Mouse (Mus musculus) stomach, embryonic 14.5 days (tissue): Measurements from ENCODE around the gene Gm33543. TPM values are rescaled to one million over a fixed set of nuclear protein-coding genes. Genes with fewer than 3 reads are reported as not detected.

Experiments
- ATAC-seq: fragments of 200-750 bp; cut with Nextera tagmentation; 2 replicates; pipeline ENCODE4 v1.8.0; 2017; ENCODE audit warnings: low read depth, moderate TSS enrichment; ENCODE audit not compliant: insufficient number of reproducible peaks, insufficient read depth, low FRiP score
- H3K27ac ChIP-seq: fragments of 300-500 bp; sonication (generic); 2 replicates; pipeline ENCODE4 v1.5.1; 2014; ENCODE audit warnings: mild to moderate bottlenecking, low read length, moderate library complexity, mixed read lengths
- H3K27me3 ChIP-seq: fragments of 300-500 bp; sonication (generic); 2 replicates; pipeline ENCODE4 v1.6.1; 2014; ENCODE audit warnings: low read length, control low read depth, mixed read lengths; ENCODE audit not compliant: control insufficient read depth, insufficient read depth
- H3K36me3 ChIP-seq: fragments of 300-500 bp; sonication (generic); 2 replicates; pipeline ENCODE4 v1.6.1; 2014; ENCODE audit warnings: mild to moderate bottlenecking, control low read depth, low read length, moderate library complexity, mixed read lengths; ENCODE audit not compliant: control insufficient read depth, insufficient read depth
- H3K4me1 ChIP-seq: fragments of 300-500 bp; sonication (generic); 2 replicates; pipeline ENCODE4 v1.6.1; 2014; ENCODE audit warnings: low read length, control low read depth, mixed read lengths; ENCODE audit not compliant: control insufficient read depth, insufficient read depth
- H3K4me2 ChIP-seq: fragments of 300-500 bp; sonication (generic); replicated peaks from 2 replicates; pipeline ENCODE4 v1.6.1; 2014; ENCODE audit warnings: low read depth, low read length, control low read depth
- H3K4me3 ChIP-seq: fragments of 300-500 bp; sonication (generic); 2 replicates; pipeline ENCODE4 v1.5.1; 2014; ENCODE audit warnings: low read depth, low read length, control low read depth
- H3K9ac ChIP-seq: fragments of 300-500 bp; sonication (generic); replicated peaks from 2 replicates; pipeline ENCODE4 v1.6.1; 2014; ENCODE audit warnings: low read depth, mild to moderate bottlenecking, control low read depth, low read length, moderate library complexity, mixed read lengths
- H3K9me3 ChIP-seq: fragments of 300-500 bp; sonication (generic); 2 replicates; pipeline ENCODE4 v1.6.1; 2016; ENCODE audit warnings: low read depth, low read length, control low read depth; ENCODE audit not compliant: control insufficient read depth
- WGBS: fragments of 180-500 bp; shearing (Covaris S2); extraction: QIAGEN DNeasy Blood & Tissue Kit; methylation state at CpG from one replicate; pipeline ENCODE4 v1.1.7; 2014; 5-methylcytosine and 5-hydroxymethylcytosine counted together
- polyA plus RNA-seq: library from polyadenylated mRNA; unstranded; fragments of >200 nt; fragmentation: Nextera tagmentation; extraction: Ambion mirVana; gene quantifications from 2 replicates; pipeline ENCODE4 v1.2.1, GENCODE M21; 2014

The Gm33543 gene
- polyA plus RNA-seq, 1 experiment from 2014 or later = not detected

GRCm38 (mm10) chr10:95777701-95778320 lies 64.9 kb downstream of the Gm33543 start:
- Histone ChIP-seq H3K27ac (no peak overlapping the region), H3K9ac (no peak overlapping the region), H3K9me3 (no peaks in the 10 kb centered on the region), H3K27me3 (no peaks in the 10 kb centered on the region), H3K36me3 (no peaks in the 10 kb centered on the region), H3K4me1 (no peaks in the 10 kb centered on the region), H3K4me2 (no peak overlapping the region), H3K4me3 (no peak overlapping the region)
- no peak for ATAC-seq
- 81% methylated on average over 15 of the region's 15 CpGs for WGBS

- H3K4me1 ChIP-seq = no peaks in the 10 kb centered on the region
- H3K9me3 ChIP-seq = no peaks in the 10 kb centered on the region
- H3K4me3 ChIP-seq = no peak overlapping the region
- H3K36me3 ChIP-seq = no peaks in the 10 kb centered on the region
- H3K27me3 ChIP-seq = no peaks in the 10 kb centered on the region
- no peak for ATAC-seq
- H3K27ac ChIP-seq = no peak overlapping the region
- no peak overlapping the region for H3K4me2 ChIP-seq
- no peak overlapping the region for H3K9ac ChIP-seq
- WGBS = 66% methylated on average over 1 of the region's 1 CpGs
Measured at GRCm38 (mm10) chr10:95777071-95777470, 65.7 kb downstream of the Gm33543 start.

GRCm38 (mm10) chr10:95774856-95775255 lies 67.9 kb downstream of the Gm33543 start:
- no peak for ATAC-seq
- Histone ChIP-seq H3K27ac (no peak overlapping the region), H3K4me3 (no peak overlapping the region), H3K4me1 (no peaks in the 10 kb centered on the region), H3K9ac (no peak overlapping the region), H3K36me3 (no peaks in the 10 kb centered on the region), H3K4me2 (no peak overlapping the region), H3K9me3 (no peaks in the 10 kb centered on the region), H3K27me3 (no peaks in the 10 kb centered on the region)
- 47% methylated on average over 7 of the region's 7 CpGs for WGBS

- Histone ChIP-seq H3K4me3 (no peak overlapping the region), H3K27ac (no peak overlapping the region), H3K4me2 (no peak overlapping the region), H3K9me3 (no peaks in the 10 kb centered on the region), H3K9ac (no peak overlapping the region), H3K4me1 (no peaks in the 10 kb centered on the region), H3K27me3 (no peaks in the 10 kb centered on the region), H3K36me3 (no peaks in the 10 kb centered on the region)
- WGBS = 82% methylated on average over 9 of the region's 9 CpGs
- ATAC-seq = no peak
Measured at GRCm38 (mm10) chr10:95774001-95774628, 68.6 kb downstream of the Gm33543 start.

Other genes with a start within 250 kb of the Gm33543 start
- gene Anapc15-ps, start 169.5 kb downstream of the Gm33543 start, polyA plus RNA-seq = not detected in 2 replicates
- 24.0 and 27.8 TPM in 2 replicates for gene Eea1, start 97.7 kb upstream of the Gm33543 start, polyA plus RNA-seq